Mouse (Mus musculus) bone marrow, adult 2 months (tissue): Measurements from ENCODE around the gene Fktn.

Experiments used
- CTCF ChIP-seq: fragments of 200-500 bp; IDR thresholded peaks from 2 replicates; pipeline ENCODE4 v1.5.1; 2011; ENCODE audit warnings: low read length, control low read depth; ENCODE audit not compliant: control insufficient read depth, insufficient read depth
- POLR2A ChIP-seq: fragments of 200-500 bp; IDR thresholded peaks from 2 replicates; pipeline ENCODE4 v1.6.1; 2011; ENCODE audit warnings: low read depth, mild to moderate bottlenecking, control low read depth, low read length, borderline replicate concordance; ENCODE audit not compliant: control insufficient read depth

GRCm38 (mm10) chr4:53762501-53762900, 48.7 kb downstream of the Fktn start:
- TF ChIP-seq CTCF = no peak
- TF ChIP-seq POLR2A = no peak
